Mouse (Mus musculus) liver, embryonic 14.5 days (tissue): Measurements from ENCODE around the gene Nfs1. TPM values are rescaled to one million over a fixed set of nuclear protein-coding genes. Genes with fewer than 3 reads are reported as not detected.

ENCODE experiments used
- ATAC-seq: fragments of 200-750 bp; cut with Nextera tagmentation; 2 replicates; pipeline ENCODE4 v1.8.0; 2017; ENCODE audit warnings: moderate number of reproducible peaks, mild to moderate bottlenecking, moderate library complexity; ENCODE audit not compliant: insufficient read depth
- DNase-seq, 3 experiments: peaks; one replicate each; pipeline ENCODE4 v3.0.0-alpha.2; 2012 to 2013; ENCODE audit warnings: low read depth in 3 of 3, low spot score in 3 of 3
- H3K27ac ChIP-seq: fragments of 300-500 bp; sonication (generic); 2 replicates; pipeline ENCODE4 v1.5.1; 2014; ENCODE audit warnings: moderate library complexity, mild to moderate bottlenecking, control low read depth, inconsistent platforms
- H3K27me3 ChIP-seq: fragments of 300-500 bp; sonication (generic); 2 replicates; pipeline ENCODE4 v1.6.1; 2014; ENCODE audit warnings: mild to moderate bottlenecking, low read length, moderate library complexity; ENCODE audit not compliant: control insufficient read depth, insufficient read depth
- H3K36me3 ChIP-seq: fragments of 300-500 bp; sonication (generic); replicated peaks from 2 replicates; pipeline ENCODE4 v1.6.1; 2014; ENCODE audit warnings: low read depth; ENCODE audit not compliant: control insufficient read depth, insufficient read depth
- H3K4me1 ChIP-seq, 2 experiments: fragments of 200-500 bp in 1 of 2; fragments of 300-500 bp in 1 of 2; sonication (generic) in 1 of 2; replicated peaks; 2 replicates each; pipeline ENCODE4 v1.6.1; 2012 to 2014; ENCODE audit warnings: antibody characterized with exemption in 1 of 2, inconsistent platforms in 1 of 2, low read length in 1 of 2; ENCODE audit not compliant: control insufficient read depth in 2 of 2, insufficient read depth in 2 of 2
- H3K4me2 ChIP-seq: fragments of 300-500 bp; sonication (generic); 2 replicates; pipeline ENCODE4 v1.6.1; 2014; ENCODE audit warnings: low read depth, mild to moderate bottlenecking, control low read depth, moderate library complexity
- H3K4me3 ChIP-seq, 2 experiments: fragments of 200-500 bp in 1 of 2; fragments of 300-500 bp in 1 of 2; sonication (generic) in 1 of 2; 2 replicates each; pipeline ENCODE4 v1.5.1; 2012 to 2014; ENCODE audit warnings: low read depth in 2 of 2, low read length in 2 of 2, mild to moderate bottlenecking in 2 of 2, control low read depth in 1 of 2, inconsistent platforms in 1 of 2, moderate library complexity in 1 of 2; ENCODE audit not compliant: insufficient read depth in 1 of 2
- H3K9ac ChIP-seq: fragments of 300-500 bp; sonication (generic); replicated peaks from 2 replicates; pipeline ENCODE4 v1.6.1; 2014; ENCODE audit warnings: mild to moderate bottlenecking, control low read depth, moderate library complexity
- H3K9me3 ChIP-seq: fragments of 300-500 bp; sonication (generic); 2 replicates; pipeline ENCODE4 v1.6.1; 2016; ENCODE audit warnings: low read length, mixed read lengths; ENCODE audit not compliant: control insufficient read depth
- CTCF ChIP-seq: IDR thresholded peaks from 2 replicates; pipeline ENCODE4 v1.5.1; 2016; ENCODE audit warnings: antibody characterized with exemption, low read depth, control low read depth
- EP300 ChIP-seq: IDR thresholded peaks from 2 replicates; pipeline ENCODE4 v1.6.1; 2016; ENCODE audit warnings: antibody characterized with exemption, low read depth
- WGBS: fragments of 180-500 bp; shearing (Covaris S2); extraction: QIAGEN DNeasy Blood & Tissue Kit; methylation state at CpG from one replicate; pipeline ENCODE4 v1.1.7; 2014; ENCODE audit not compliant: insufficient replicate concordance; 5-methylcytosine and 5-hydroxymethylcytosine counted together
- polyA plus RNA-seq, 2 experiments: library from polyadenylated mRNA; depleted of rRNA in 1 of 2; stranded (reverse) in 1 of 2; unstranded in 1 of 2; fragments of >200 nt; fragmentation: Nextera tagmentation in 1 of 2; extraction: Ambion mirVana in 1 of 2; gene quantifications; 2 replicates each; pipeline versions ENCODE4 v1.2.1 to v1.2.3; 2012 to 2014

The Nfs1 gene
- polyA plus RNA-seq, 2 experiments = 40.9 to 55.3 TPM

- Histone ChIP-seq H3K4me2 (no peak overlapping the region), H3K4me1 (peaks cover 4 to 5% of the 10 kb centered on the region in 2 experiments; a peak in 2 of 4 replicates), H3K36me3 (peaks cover 28% of the 10 kb centered on the region), H3K27ac (no peak overlapping the region), H3K9me3 (no peaks in the 10 kb centered on the region), H3K4me3 (no peak overlapping the region), H3K9ac (no peak overlapping the region), H3K27me3 (no peaks in the 10 kb centered on the region)
- no peak for ATAC-seq
- 85% methylated on average over 7 of the region's 7 CpGs for WGBS
- TF ChIP-seq EP300 (no peak), CTCF (no peak)
- DNase-seq = no peak
Observed at GRCm38 (mm10) chr2:156080391-156080790, 63.6 kb downstream of the Nfs1 start.

GRCm38 (mm10) chr2:156079674-156080073 is 64.3 kb downstream of the Nfs1 start:
- Histone ChIP-seq H3K27ac (no peak overlapping the region), H3K9me3 (no peaks in the 10 kb centered on the region), H3K4me3 (no peak overlapping the region), H3K9ac (no peak overlapping the region), H3K27me3 (no peaks in the 10 kb centered on the region), H3K4me1 (peaks cover 4 to 5% of the 10 kb centered on the region in 2 experiments; a peak in 2 of 4 replicates), H3K36me3 (peaks cover 30% of the 10 kb centered on the region), H3K4me2 (no peak overlapping the region)
- 65% methylated on average over 4 of the region's 4 CpGs for whole genome bisulfite sequencing
- TF ChIP-seq CTCF = no peak
- no peak for TF ChIP-seq EP300
- DNase-seq (no peak), ATAC-seq (no peak)

GRCm38 (mm10) chr2:156079183-156079560 is 64.8 kb downstream of the Nfs1 start:
- Histone ChIP-seq H3K9me3 (no peaks in the 10 kb centered on the region), H3K27me3 (no peaks in the 10 kb centered on the region), H3K36me3 (peaks cover 32% of the 10 kb centered on the region), H3K9ac (no peak overlapping the region), H3K4me1 (peaks cover 4 to 5% of the 10 kb centered on the region in 2 experiments; a peak in 2 of 4 replicates), H3K4me2 (no peak overlapping the region), H3K27ac (no peak overlapping the region), H3K4me3 (no peak overlapping the region)
- WGBS = 77% methylated on average over 8 of the region's 8 CpGs
- ATAC-seq (no peak), DNase-seq (no peak)
- TF ChIP-seq EP300 = no peak
- TF ChIP-seq CTCF = no peak

DNA sequence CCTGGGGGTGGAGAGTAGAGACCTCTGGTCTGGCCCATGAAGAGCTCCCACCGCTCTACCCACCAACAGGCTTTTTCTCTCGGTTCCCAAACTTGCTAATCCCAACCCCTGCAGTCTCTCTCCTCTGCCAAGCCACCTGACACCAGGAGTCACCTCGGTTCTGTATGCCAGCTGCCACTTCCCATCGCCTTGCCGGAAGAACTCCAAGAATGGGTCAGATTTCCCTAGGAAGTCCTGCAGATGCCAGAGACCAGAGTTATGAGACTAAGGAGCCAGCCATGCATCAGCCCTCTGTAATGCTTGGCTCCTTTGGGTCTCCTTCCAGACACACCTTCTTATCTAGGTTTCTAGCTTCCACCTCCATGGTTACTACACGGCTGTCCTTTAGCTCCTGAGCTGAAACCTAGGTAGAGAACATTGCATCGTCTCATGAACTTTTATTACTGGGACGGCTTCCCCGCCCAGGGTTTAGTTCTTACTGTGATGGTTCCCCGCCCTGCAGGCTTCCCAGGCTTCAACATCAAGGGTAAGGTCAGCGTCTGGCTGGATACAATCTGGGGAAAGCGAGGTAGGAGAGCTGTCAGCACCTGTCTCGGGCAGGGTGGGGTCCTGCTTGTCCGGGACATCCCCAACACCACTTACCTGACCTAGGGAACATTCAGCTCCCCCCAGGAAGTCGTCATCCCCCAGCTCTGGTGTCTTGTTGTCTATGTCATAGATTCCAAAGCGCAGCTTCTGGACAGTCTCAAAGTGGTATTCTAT is 65.4 kb downstream of the Nfs1 start:
- peaks cover 38% of the 10 kb centered on the region for H3K36me3 ChIP-seq

DNA sequence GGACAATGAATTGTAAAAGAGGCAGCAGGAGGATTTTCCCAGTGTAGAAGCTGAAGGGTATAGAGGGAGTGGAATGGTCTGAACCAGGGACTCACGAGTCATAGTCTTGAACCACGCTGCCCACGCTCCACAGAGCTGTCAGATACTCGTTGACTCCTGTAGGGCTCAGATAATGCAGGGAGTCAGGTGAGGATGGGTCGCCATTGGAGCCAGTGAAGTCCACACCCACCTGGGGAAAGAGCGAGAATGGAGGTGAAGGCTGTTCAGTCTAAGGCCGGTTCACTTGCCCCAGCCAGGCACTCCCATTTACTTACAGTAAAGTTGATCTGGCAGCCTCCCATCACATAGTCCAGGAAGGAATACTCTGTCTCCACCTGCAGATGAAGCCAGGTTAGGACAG is 66.5 kb downstream of the Nfs1 start:
- WGBS = 75% methylated on average over 7 of the region's 7 CpGs
- no peak overlapping the region for H3K9ac ChIP-seq
- no peak overlapping the region for H3K4me2 ChIP-seq
- H3K4me1 ChIP-seq = no peaks in the 10 kb centered on the region
- TF ChIP-seq EP300 (no peak), CTCF (no peak)
- H3K27ac ChIP-seq = no peak overlapping the region
- no peak overlapping the region for H3K4me3 ChIP-seq
- DNase-seq (no peak), ATAC-seq (no peak)
- H3K9me3 ChIP-seq = no peaks in the 10 kb centered on the region
- H3K27me3 ChIP-seq = no peaks in the 10 kb centered on the region
- peaks cover 45% of the 10 kb centered on the region for H3K36me3 ChIP-seq

More for the DNA sequence above, 65.4 kb downstream of the Nfs1 start:
- no peak overlapping the region for H3K4me3 ChIP-seq
- H3K9me3 ChIP-seq = no peaks in the 10 kb centered on the region
- no peak overlapping the region for H3K4me2 ChIP-seq
- DNase-seq (no peak), ATAC-seq (no peak)
- no peak for TF ChIP-seq CTCF
- TF ChIP-seq EP300 = no peak
- H3K9ac ChIP-seq = no peak overlapping the region
- WGBS = 82% methylated on average over 16 of the region's 16 CpGs
- H3K27me3 ChIP-seq = no peaks in the 10 kb centered on the region
- peaks cover 4 to 5% of the 10 kb centered on the region in 2 experiments; a peak in 2 of 4 replicates for H3K4me1 ChIP-seq
- no peak overlapping the region for H3K27ac ChIP-seq
